Mouse (Mus musculus) right cerebral cortex, postnatal 25 days (tissue): Measurements from ENCODE around the gene Tmem129.

ENCODE experiments used
- DNase-seq: peaks from one replicate; pipeline ENCODE4 v3.0.0; 2022

The Tmem129 gene

DNA sequence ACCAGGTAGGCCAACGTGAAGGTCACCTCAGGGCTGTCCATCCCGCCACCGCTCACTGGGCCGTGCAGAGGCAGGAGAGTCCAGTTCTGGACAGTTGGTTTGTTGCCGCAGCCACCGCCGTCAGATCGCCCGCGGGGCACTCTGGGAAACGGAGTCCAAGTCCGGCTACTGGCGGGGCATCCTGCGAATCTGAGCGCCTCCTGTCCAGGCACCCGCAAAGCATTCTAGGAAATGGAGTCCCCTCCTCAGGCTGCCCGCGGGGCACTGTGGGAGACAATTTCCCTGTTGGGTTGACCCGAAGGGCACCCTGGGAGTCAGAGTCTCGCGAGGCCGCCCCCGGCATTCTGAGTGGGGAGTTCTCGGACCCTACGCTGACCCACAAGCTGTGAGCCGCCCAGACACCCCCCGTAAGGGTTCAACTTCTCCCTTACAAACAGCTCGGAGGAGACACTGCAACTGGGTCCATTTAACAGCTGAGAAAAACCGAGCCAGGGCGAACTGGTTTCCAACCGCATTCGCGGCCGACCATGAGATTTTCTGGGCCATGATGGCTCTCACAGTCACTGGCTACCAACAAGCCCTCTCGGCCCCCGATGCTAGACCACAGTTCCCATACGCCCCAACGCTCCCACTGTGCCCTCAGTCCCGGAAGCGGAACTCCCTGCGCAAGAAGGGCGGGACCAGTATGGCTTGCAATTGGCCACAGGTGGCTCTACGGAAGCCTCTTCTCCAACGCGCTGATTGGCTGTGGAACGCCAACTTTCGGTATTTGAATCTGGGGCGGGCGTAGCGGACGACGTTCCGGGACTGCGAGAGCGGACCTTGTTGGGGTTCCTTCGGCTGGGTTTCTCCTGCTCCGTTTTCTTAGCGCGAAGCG is at the start of gene Tmem129, which contains the start of gene Tacc3:
Gene Tmem129, minus strand, starts transcription at position 630 of the 877 bp plus-strand sequence.
Gene Tacc3, plus strand, starts transcription at position 342 of the 877 bp plus-strand sequence.
- DNase-seq = peak; percentile 99

DNA sequence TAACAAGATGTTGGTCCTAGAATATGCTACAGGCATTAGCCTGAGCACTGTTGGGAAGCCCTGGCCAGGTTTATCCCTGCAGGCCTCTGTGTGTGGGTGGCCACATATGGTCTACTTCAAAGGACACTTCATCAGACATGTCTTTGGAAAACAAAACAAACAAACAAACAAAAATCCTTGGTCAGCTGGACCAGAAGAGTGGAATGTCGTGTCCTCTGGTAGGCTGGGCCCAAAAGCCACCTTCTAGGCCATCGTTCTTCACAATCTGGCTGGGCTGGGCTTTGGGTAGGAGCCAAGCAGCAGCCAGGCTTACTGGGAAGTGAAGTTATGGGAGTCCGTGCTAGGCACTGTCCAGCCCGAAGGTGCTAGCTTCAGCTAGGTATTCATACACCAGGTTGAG is 48.9 kb upstream of the Tmem129 start:
- no peak for DNase-seq

- no peak for DNase-seq
Measured at GRCm38 (mm10) chr5:33706350-33706629, 48.1 kb upstream of the Tmem129 start.

DNA sequence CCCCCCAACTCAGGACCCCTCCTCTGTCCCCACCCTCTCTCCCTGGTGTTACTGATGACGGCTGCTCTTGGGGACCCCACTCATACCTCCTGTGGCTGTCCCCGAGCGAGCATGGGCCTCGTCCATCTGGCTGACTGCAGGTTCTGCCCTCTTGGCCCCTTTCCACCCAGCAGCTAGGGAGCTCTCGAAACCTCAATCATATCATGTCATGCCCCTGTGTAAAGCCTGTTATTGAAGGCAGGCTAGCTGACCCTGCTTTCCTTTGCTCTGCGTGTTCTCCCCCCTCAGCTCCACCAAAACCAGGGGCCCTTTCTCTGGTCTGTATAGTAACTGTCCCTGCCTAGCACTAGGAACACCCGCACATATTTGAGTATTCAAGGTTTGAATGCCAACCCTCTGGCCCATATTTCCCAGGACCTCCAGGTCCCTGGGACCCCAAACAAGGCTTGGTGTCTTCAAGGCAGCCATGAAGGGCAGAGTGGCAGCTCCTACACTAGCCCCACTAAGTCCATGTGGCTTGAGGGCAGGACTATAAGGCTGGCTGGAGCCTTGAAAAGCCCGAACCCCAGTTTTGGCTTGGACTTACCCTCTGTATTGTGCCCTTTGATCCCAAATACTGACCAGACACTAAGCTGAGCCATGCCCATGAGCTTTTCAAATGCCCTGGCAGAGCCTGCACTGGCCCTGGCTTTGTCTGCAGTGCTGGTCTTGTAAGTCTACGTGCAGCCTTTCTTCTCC is 47.6 kb upstream of the Tmem129 start:
- DNase-seq = no peak

- DNase-seq = peak; percentile 39
Measured at GRCm38 (mm10) chr5:33704945-33705611, 46.9 kb upstream of the Tmem129 start.

GRCm38 (mm10) chr5:33703999-33704398 is 45.8 kb upstream of the Tmem129 start:
- no peak for DNase-seq

DNA sequence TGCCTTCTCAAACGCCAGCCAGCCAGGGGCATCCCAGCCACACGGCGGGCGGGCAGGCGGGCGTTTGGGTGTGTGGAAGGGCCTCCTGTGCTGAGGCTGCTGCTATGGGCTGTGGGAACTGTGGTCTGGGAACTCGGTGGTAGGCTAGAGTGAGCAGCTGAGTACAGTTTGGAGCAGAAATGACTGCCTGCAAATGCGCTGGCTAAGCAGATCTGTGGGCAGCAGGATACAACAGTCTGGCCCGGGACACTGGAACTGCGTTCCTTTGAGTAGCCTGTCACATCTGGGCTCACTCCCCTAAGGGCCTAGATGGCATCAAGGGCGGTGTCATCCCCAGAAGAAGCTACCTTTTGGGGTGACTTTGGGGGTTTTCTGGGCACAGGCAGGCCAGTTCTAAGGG is 43.6 kb upstream of the Tmem129 start:
- no peak for DNase-seq

DNA sequence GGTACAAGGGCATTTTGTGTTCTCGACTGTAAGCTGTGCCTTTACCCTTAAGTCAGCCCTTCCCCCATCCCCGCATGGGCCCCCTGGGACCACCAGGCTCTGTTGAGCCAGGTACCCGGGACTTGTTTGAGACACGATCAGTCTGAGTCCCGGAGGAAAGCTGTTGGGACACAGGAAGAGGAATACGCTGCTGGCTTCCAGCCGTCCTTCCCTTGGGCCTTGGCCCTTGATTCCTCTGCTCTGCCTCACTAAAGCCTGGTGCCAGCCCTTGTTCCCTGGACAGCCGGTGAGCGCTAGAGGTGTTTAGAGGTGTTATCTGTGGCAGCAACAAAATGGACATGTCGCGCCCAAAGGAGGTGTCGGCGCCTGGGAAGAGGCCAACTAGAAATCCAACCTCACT is 41.8 kb upstream of the Tmem129 start:
- no peak for DNase-seq

DNA sequence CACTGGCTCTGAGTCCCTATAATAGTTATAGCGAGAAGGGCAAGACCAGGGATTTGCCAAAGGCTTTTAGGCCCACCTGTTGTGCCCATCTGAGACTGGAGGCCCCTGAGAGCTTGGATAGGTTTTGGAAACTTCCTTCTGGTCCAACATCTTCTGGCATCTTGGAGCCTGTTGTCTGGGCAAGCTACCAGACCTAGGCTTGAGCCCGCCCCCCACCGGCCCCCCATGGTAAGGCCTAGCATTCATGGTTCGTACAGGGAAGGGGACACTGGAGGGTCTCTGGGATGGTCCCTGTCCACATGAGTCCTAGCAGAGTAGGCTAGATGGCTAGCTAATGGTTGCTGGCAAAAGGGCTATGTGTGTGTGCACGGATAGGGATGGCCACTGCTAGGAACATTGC is 40.5 kb upstream of the Tmem129 start:
- DNase-seq = no peak

DNA sequence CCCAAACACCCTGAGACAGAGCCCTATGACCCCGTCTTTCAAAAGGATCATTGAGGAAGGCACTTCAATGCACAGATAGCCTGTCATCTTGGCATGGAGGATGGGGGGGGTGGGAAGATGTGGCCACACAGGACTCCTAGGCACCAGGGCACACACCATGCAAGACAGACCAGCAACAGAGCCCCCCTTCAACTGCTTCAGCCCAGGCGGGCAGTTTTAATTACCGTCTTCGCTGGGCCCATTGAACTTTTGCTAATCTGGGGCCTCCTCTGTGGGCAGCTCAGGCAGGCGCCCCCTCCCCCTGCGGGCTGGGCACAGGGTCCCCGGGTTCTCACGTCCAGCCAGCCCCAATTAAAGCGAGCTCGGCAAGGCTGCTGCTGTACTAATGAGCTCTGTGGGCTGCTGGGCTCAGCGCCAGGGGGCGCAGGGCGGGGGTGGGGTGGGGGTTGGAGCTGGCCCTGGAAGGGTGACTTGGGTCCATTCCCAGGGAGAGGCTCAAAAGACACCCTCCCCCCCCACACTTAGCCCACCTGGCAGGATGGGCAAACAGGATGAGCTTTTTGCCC is 39.8 kb upstream of the Tmem129 start:
- DNase-seq = no peak

GRCm38 (mm10) chr5:33697534-33697933 is 39.3 kb upstream of the Tmem129 start:
- DNase-seq = no peak

- no peak for DNase-seq
Measured at GRCm38 (mm10) chr5:33696430-33696829, 38.2 kb upstream of the Tmem129 start.

GRCm38 (mm10) chr5:33695718-33696121 is 37.5 kb upstream of the Tmem129 start:
- no peak for DNase-seq

DNA sequence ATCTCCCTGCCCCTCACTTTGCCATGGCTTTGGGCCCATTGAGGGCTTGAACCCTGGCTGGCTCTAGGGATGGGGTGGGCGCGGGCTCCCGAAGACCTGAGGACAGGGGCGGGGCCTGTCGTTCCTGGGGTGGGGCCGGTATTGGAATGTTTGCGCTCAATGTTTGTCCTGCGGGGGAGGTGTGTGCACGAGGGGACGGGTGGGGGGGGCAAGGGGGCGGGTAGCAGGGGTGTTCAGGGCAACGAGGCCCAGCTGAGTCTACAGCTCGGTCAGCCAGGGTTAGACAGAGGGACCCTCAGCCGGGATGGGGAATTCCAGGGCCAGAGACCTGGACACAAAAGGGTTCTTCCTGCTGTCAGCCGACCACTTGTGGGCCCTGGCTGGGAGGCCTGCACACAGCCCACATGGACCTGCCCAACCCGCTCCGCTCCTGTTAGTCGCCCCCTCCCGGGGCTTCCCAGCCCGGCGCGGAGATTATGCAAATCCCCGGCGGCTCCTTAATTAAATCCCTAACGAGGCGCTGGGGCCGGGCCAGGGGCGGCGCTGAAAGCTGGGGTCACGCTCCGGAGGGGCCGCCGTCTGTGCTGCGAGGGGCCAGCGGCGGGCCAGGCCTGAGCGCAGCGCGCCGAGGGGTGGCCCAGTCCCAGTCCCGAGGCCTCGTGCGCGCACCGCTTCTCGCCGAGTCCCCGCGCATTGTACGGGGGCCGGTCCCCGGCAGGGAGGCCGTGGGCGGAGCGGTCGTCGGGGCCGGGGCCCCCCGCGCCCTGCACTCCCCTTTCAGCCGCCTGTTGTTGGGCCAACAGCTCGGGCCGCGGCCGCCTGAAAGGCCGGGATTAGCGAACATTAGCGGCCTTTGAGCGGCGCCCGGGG is 36.9 kb upstream of the Tmem129 start:
- peak; percentile 62 for DNase-seq

GRCm38 (mm10) chr5:33694461-33694847 is 36.2 kb upstream of the Tmem129 start:
- no peak for DNase-seq

GRCm38 (mm10) chr5:33692393-33692792 is 34.2 kb upstream of the Tmem129 start:
- DNase-seq = no peak

DNA sequence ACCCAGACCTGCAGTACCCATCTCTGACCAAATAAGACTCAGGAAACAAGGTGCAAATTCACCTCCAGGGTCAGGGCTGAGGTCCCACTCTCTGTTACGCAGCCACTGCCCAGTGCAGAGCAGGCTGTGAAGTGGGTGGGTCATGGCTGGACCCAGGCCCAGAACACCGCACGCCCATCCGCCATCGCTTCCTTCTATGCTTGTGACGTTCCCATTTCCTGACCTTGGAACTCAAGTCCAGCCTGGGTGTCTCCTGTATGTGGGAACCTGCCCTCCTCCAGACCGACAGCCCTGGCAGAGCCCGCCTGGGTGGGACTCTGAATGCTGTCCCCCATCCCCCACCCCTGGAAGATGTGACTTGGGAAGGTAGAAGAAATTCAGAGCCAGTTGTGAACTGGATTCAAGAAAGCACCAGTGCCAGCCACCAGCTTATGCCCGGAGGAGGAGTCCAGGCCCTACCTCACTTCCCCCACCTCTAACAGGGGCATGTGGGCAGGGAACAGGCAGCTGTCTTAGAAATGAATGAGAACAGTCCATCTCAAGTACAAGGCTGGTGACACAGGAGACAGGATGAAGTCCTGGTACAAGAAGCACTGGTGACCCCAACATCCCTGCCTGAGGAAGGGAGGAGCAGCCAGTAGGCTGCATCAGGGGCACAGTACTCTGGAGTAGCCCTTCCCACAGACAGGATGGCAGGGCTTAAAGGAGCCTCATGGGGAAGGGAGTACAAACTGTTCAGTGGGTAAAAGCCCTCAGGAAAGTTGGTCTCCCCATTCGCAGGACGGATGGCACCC is 31.8 kb upstream of the Tmem129 start:
- no peak for DNase-seq

GRCm38 (mm10) chr5:33689221-33689844 is 31.1 kb upstream of the Tmem129 start:
- no peak for DNase-seq

DNA sequence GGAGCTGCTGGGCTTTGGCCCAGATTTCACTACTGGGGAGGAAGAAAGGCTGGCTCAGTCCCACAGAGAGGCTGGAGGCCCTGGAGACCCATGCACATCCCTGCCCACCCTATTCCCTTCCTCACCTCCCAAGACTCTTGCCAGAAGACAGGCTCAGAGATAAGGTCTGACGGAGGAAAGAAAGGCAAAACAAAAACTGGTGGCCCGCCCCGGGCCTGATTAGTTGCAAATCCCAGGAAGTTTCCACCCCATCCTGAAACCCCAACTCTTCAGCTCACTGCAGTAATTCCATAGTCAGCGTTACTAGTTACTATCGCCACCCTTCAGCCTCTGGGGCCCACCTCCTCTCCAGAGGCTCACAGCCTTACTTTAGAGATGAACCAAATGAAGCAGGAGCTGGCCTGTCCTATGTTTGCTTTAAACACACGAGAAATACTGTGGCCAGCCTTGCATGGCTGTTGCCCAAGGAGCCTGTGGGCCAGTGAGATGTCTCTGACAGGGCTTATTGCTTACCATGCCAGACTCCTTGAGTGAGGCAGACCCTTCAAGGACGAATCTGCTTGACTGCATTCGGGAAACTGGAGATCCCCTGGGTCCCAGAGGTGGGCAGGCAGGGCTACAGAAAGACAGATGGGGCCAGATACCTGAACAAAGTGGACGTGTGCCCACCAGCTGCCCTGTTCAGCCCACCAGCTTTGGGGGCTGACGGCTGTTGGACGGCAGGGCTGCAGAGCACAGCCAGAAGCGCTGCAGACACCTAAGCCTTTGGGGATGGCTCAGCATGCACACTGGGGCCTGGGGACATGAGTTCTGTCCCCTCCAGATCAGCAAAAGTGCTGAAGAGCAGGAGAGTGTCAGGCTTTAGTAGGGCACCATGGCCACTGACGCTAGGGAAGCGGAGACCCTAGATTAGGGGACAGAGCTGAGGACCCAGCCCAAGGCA is 30.3 kb upstream of the Tmem129 start:
- no peak for DNase-seq

GRCm38 (mm10) chr5:33687142-33687541 is 28.9 kb upstream of the Tmem129 start:
- DNase-seq = no peak
